Mouse (Mus musculus) mature B cell (primary cell): ENCODE data around the gene Birc6.
"Not testable (repeated sequence)": the region's sequence is repeated elsewhere in the genome, so short reads cannot be mapped to it uniquely, and the experiment has no call there.

ENCODE experiments used
- in situ Hi-C: fragments of 300-500 bp; cut with MboI; formaldehyde crosslinking; loops from 2 replicates; pipeline ENCODE4 v1.14.3; 2019

Gene Birc6

GRCm38 (mm10) chr17:74559891-74560290 is 31.8 kb downstream of the Birc6 start:
- in situ Hi-C loops, result no loop called here

- in situ Hi-C loops, result no loop called here
Measured at GRCm38 (mm10) chr17:74564151-74564550, 36.1 kb downstream of the Birc6 start.

- in situ Hi-C loops, result no loop called here
Measured at GRCm38 (mm10) chr17:74569219-74569618, 41.1 kb downstream of the Birc6 start.

- in situ Hi-C loops, result no loop called here
Measured at GRCm38 (mm10) chr17:74570585-74570984, 42.5 kb downstream of the Birc6 start.

GRCm38 (mm10) chr17:74577173-74577572 is 49.1 kb downstream of the Birc6 start:
- in situ Hi-C loops, result no loop called here

- in situ Hi-C loops, result no loop called here
Measured at GRCm38 (mm10) chr17:74579586-74579985, 51.5 kb downstream of the Birc6 start.

GRCm38 (mm10) chr17:74580738-74581137 is 52.6 kb downstream of the Birc6 start:
- in situ Hi-C loops, result no loop called here

- in situ Hi-C loops, result no loop called here
Measured at GRCm38 (mm10) chr17:74586768-74587167, 58.7 kb downstream of the Birc6 start.

GRCm38 (mm10) chr17:74598908-74599307 is 70.8 kb downstream of the Birc6 start:
- in situ Hi-C loops, result no loop called here

GRCm38 (mm10) chr17:74599396-74599795 is 71.3 kb downstream of the Birc6 start:
- in situ Hi-C loops, result no loop called here

GRCm38 (mm10) chr17:74601201-74601600 is 73.1 kb downstream of the Birc6 start:
- in situ Hi-C loops, result no loop called here

- in situ Hi-C loops, result no loop called here
Measured at GRCm38 (mm10) chr17:74630798-74631197, 102.7 kb downstream of the Birc6 start.

GRCm38 (mm10) chr17:74642445-74642844 is 114.3 kb downstream of the Birc6 start:
- in situ Hi-C loops, result no loop called here

GRCm38 (mm10) chr17:74658362-74658761 is 130.3 kb downstream of the Birc6 start:
- in situ Hi-C loops, result no loop called here

- in situ Hi-C loops, result no loop called here
Measured at GRCm38 (mm10) chr17:74668010-74668409, 139.9 kb downstream of the Birc6 start.

GRCm38 (mm10) chr17:74670031-74670430 is 141.9 kb downstream of the Birc6 start:
- in situ Hi-C loops, result no loop called here

GRCm38 (mm10) chr17:74672446-74672845 is 144.4 kb downstream of the Birc6 start:
- in situ Hi-C loops, result no loop called here

- in situ Hi-C loops, result no loop called here
Measured at GRCm38 (mm10) chr17:74673251-74673650, 145.2 kb downstream of the Birc6 start.

- in situ Hi-C loops, result no loop called here
Measured at GRCm38 (mm10) chr17:74678061-74678460, 150.0 kb downstream of the Birc6 start.

- in situ Hi-C loops, result no loop called here
Measured at GRCm38 (mm10) chr17:74684927-74685326, 156.8 kb downstream of the Birc6 start.

- in situ Hi-C loops, result no loop called here
Measured at GRCm38 (mm10) chr17:74688555-74688954, 160.5 kb downstream of the Birc6 start.

GRCm38 (mm10) chr17:74689406-74689805 is 161.3 kb downstream of the Birc6 start:
- in situ Hi-C loops, result no loop called here

- in situ Hi-C loops, result not testable (repeated sequence)
Measured at GRCm38 (mm10) chr17:74701661-74702060, 173.6 kb downstream of the Birc6 start.

- in situ Hi-C loops, result no loop called here
Measured at GRCm38 (mm10) chr17:74705480-74705879, 177.4 kb downstream of the Birc6 start.

GRCm38 (mm10) chr17:74706593-74706992 is 178.5 kb downstream of the Birc6 start:
- in situ Hi-C loops, result no loop called here
